Mouse (Mus musculus) cerebellum, adult 8-10 months (tissue): Measurements from ENCODE around the gene Hat1.

ENCODE experiments used
- DNase-seq: peaks from one replicate; pipeline ENCODE4 v3.0.0; 2022

Hat1 gene

DNA sequence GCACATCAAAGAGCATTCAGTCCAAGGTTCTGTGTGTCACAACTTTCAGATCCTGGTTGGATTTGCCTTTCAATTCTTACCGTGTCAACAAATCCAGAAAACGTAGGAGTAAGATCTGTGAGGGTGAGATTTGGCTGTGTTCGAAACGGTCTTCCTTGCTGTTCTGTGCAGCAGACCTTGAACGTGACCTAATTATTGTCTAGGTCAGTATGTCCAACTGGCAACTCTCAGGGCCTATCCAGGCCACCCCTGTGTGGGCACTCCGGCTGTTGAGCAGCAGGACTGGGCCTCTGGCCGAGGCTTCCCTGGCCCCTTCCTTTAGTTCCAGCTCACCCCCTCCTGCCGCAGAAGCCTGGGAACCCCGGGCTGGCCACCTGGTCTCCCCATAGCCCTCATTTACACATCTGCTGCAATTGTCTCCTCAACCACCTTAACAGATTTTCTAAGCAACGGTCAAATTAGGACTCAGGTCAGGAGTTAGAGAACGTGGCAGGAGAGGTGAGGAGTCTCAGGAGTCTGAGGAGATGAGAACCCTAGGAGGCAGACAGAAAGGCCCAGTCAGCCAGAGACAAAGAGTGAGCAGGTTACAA is 78.2 kb downstream of the Hat1 start:
- peak; percentile 47 for DNase-seq

DNA sequence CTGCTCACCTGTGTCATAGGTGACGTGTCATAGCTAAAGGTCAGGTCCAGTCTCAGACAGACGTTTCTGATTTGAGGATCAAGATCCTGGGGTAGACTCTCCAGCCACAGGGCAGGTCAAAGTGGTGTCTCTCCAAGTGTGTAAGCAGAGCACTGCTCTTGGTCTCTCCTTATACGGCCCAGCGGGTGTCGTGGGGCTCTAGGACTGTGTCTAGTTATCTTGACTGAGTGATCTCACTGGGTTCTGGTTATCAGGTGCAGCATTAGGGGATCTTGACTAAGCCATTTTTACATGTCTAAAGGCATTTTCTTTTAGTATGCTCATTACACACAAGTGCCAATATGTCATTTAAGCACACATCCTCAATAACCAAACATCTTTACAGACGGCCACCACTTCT is 82.3 kb downstream of the Hat1 start:
- DNase-seq, result no peak

DNA sequence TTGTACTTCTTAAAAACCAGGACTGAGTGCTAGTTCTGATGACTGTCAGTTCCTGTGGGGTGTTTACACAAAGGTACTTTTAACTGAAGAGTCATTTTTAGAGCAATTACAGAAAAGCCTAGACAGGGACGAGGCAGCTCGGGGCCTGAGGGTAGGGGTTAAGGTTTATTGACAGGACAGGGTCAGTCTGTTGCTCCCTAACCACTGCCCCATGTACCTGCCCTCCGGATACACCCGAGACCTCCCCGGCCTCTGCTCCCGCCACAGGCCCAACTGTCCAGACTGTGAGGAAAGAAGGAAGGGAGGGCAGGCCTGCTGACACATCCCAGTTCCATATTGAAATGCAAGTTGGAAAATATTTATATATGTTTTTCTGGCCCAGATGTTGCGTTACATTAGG is 85.1 kb downstream of the Hat1 start:
- DNase-seq, result no peak

DNA sequence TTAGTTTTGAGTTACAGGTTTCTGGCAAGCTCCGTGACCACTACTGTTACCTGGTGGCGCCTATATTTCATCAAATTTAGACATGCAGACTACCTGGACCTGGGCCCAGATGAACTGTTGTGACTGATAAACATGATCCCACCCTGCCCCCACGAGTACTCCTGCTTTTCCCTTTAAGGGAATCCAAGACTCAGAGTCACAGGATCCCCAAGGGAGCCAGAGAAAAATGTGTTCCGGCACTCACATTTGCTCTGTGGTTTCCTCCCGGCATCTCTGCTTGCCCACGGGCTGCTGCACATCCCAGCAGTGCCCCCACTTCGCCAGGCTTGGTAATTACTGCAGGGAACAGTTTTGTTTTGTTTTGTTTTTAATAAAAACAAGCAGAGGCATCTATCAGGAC is 85.6 kb downstream of the Hat1 start:
- no peak for DNase-seq

GRCm38 (mm10) chr2:71475311-71475710 is 86.6 kb downstream of the Hat1 start:
- no peak for DNase-seq

DNA sequence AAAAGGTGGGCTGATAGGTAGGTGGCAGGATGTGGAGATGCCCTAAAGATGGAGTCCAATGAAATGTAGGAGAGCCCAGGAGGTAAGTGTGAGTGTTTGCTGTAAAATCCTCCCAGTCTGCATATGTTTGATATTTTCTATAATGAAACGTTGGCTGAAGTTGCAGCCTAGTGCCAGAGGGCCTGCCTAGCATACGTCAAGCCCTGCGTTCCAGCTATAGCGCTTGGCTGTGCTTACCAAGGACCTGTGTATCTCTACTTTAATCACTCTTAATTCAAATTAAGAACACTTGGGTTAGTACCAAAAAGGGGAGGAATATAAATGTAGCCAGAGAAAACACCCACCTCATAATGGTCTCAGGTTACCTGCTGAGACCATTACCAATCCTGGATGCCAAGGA is 87.0 kb downstream of the Hat1 start:
- DNase-seq, result no peak

- no peak for DNase-seq
Observed at GRCm38 (mm10) chr2:71477787-71478186, 89.0 kb downstream of the Hat1 start.

DNA sequence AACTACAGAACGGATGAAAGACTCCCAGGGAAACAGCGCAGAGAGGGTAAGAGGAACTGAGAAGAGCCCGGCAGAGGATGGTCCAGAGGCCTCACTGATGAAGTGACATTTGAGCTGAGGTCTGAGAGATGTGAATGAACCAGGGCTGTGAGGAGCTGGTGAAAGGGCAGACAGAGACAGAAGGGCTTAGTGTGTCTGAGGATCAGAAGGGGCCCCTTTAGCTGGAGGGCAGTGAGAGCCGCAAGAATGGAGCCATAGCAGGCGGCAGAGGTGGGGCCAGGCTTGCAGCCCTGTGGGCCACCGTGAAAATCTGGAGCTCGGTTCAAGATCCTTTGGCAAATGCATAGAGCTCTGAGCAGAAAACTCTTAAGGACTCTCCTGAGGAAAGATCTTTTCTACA is 91.2 kb downstream of the Hat1 start:
- DNase-seq, result no peak

- no peak for DNase-seq
Observed at GRCm38 (mm10) chr2:71481825-71482224, 93.1 kb downstream of the Hat1 start.

- DNase-seq, result no peak
Observed at GRCm38 (mm10) chr2:71483046-71483716, 94.4 kb downstream of the Hat1 start.

DNA sequence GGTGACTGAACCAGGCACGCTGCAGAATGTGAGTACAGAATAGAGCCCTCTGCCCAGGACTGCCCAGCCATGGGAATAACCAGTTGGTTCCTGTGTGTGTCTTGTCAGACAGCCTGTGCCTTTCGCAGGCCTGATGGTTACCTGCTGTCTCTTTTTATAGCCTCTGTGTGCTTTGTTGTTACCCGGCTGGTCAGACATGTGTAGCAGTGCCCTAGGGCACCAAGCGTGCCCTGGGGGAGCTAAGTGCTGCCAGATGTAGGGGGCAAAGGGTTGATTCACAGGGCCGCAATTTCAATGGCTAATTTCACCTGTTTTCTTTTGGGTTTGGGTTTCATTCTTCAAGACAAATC is 94.9 kb downstream of the Hat1 start:
- DNase-seq, result no peak
